Comparison of ENCODE assay signal across 7 mouse cellular contexts in genomic region chr9:13231545-13232216, GRCm38 (mm10). TPM values are rescaled to one million over a fixed set of nuclear protein-coding genes. Genes with fewer than 3 reads are reported as not detected.
DNase-seq lines count a peak whose midpoint lies in the region; ATAC-seq and TF ChIP-seq lines count a peak whose summit lies in the region.

No protein-coding gene starts in this region.

- 31% methylated on average over 5 of the region's 5 CpGs for WGBS in bone marrow, adult 2 months
- WGBS in hindbrain, embryonic 15.5 days: 17% methylated on average over 5 of the region's 5 CpGs
- 18% methylated on average over 5 of the region's 5 CpGs for WGBS in midbrain, embryonic 16.5 days

- DNase-seq in left cerebral cortex, adult 11 months (ENCODE audit: low spot score): peak; percentile 21
- no peak for DNase-seq in left cerebral cortex, adult 18-20 months (ENCODE audit: low spot score in 2 of 2)
- DNase-seq in ES-E14 (ENCODE audit: low read depth, low spot score): no peak
- DNase-seq in urinary bladder, postnatal 14 days (ENCODE audit: low spot score): no peak

- no peaks in the 10 kb centered on the region for H3K36me3 ChIP-seq in ES-E14 (ENCODE audit: control insufficient read depth, insufficient read depth, low read length, poor library complexity, severe bottlenecking)
- no peaks in the 10 kb centered on the region for H3K36me3 ChIP-seq in hindbrain, embryonic 15.5 days
- H3K36me3 ChIP-seq in midbrain, embryonic 16.5 days (ENCODE audit: control insufficient read depth, insufficient read depth, low read length): no peaks in the 10 kb centered on the region

- no peaks in the 10 kb centered on the region for H3K4me1 ChIP-seq in ES-E14 (ENCODE audit: control insufficient read depth in 2 of 2, insufficient read depth in 2 of 2, low read length in 2 of 2, poor library complexity in 1 of 2)
- no peaks in the 10 kb centered on the region for H3K4me1 ChIP-seq in bone marrow, adult 2 months (ENCODE audit: control insufficient read depth, insufficient read depth, low read length)
- no peaks in the 10 kb centered on the region for H3K4me1 ChIP-seq in hindbrain, embryonic 15.5 days (replicated peaks)
- H3K4me1 ChIP-seq in midbrain, embryonic 16.5 days (ENCODE audit: control insufficient read depth, insufficient read depth, low read length): no peaks in the 10 kb centered on the region

- no peak overlapping the region for H3K4me3 ChIP-seq in ES-E14 (ENCODE audit: insufficient read depth in 1 of 2, low read depth in 1 of 2, low read length in 2 of 2, poor library complexity in 1 of 2, severe bottlenecking in 1 of 2)
- no peak overlapping the region for H3K4me3 ChIP-seq in bone marrow, adult 2 months (replicated peaks; ENCODE audit: control insufficient read depth, low read depth, low read length)
- no peak overlapping the region for H3K4me3 ChIP-seq in hindbrain, embryonic 15.5 days
- no peak overlapping the region for H3K4me3 ChIP-seq in midbrain, embryonic 16.5 days (ENCODE audit: low read depth, low read length)

- no peaks in the 10 kb centered on the region for H3K9me3 ChIP-seq in ES-E14 (ENCODE audit: control insufficient read depth, insufficient read depth, low read depth, low read length)
- H3K9me3 ChIP-seq in hindbrain, embryonic 15.5 days: no peaks in the 10 kb centered on the region
- no peaks in the 10 kb centered on the region for H3K9me3 ChIP-seq in midbrain, embryonic 16.5 days (replicated peaks; ENCODE audit: control insufficient read depth, low read length, poor library complexity, severe bottlenecking)

- H3K27me3 ChIP-seq in hindbrain, embryonic 15.5 days: no peaks in the 10 kb centered on the region
- H3K27me3 ChIP-seq in midbrain, embryonic 16.5 days (ENCODE audit: control insufficient read depth, insufficient read depth, low read depth, low read length): no peaks in the 10 kb centered on the region

- peak; percentile 56 for TF ChIP-seq CTCF in bone marrow, adult 2 months (IDR thresholded peaks at IDR 0.05; ENCODE audit: control insufficient read depth, insufficient read depth, low read length)

- TF ChIP-seq POLR2A in bone marrow, adult 2 months (IDR thresholded peaks at IDR 0.05; ENCODE audit: borderline replicate concordance, control insufficient read depth, low read depth, low read length): no peak

- H3K27ac ChIP-seq in ES-E14 (ENCODE audit: insufficient read depth, low read depth, low read length, poor library complexity, severe bottlenecking): no peak overlapping the region
- H3K27ac ChIP-seq in bone marrow, adult 2 months (ENCODE audit: control insufficient read depth, insufficient read depth, low read depth, low read length, poor library complexity): no peak overlapping the region
- H3K27ac ChIP-seq in hindbrain, embryonic 15.5 days (replicated peaks): no peak overlapping the region
- H3K27ac ChIP-seq in midbrain, embryonic 16.5 days (ENCODE audit: low read length): no peak overlapping the region

- in situ Hi-C loops in ES-E14 (cut with MboI; ENCODE audit: low sequenced_read_pairs in 2 of 2, unreplicated experiment in 2 of 2): loop anchor here in 1 of 2 experiments (10.0 kb wide), 1 partner anchor 483 kb away; no protein-coding TSS in a partner anchor

- 0 out of 2 replicates have a peak overlapping the region, but pooled peaks have one; percentile 14 for H3K4me2 ChIP-seq in hindbrain, embryonic 15.5 days
- no peak overlapping the region for H3K4me2 ChIP-seq in midbrain, embryonic 16.5 days (ENCODE audit: low read length)

- H3K9ac ChIP-seq in ES-E14 (ENCODE audit: insufficient read depth, low read depth, low read length, poor library complexity, severe bottlenecking): no peak overlapping the region
- no peak overlapping the region for H3K9ac ChIP-seq in hindbrain, embryonic 15.5 days
- H3K9ac ChIP-seq in midbrain, embryonic 16.5 days (ENCODE audit: low read depth, low read length): no peak overlapping the region

- ATAC-seq in hindbrain, embryonic 15.5 days (ENCODE audit: low FRiP score, low read depth): peak; percentile 73; the same call in 1 of the 2 replicates
- ATAC-seq in midbrain, embryonic 16.5 days: peak; percentile 84; the same call in 1 of the 2 replicates

TF ChIP-seq in ES-E14, 5 proteins besides CTCF, POLR2A, EP300 and RAD21:
- no peak for TF ChIP-seq CHD2 (IDR thresholded peaks at IDR 0.05; ENCODE audit: low read depth, low read length)
- TF ChIP-seq ZC3H11A (IDR thresholded peaks at IDR 0.05; ENCODE audit: borderline replicate concordance, low read depth, low read length): peak; percentile 95; the same call in 1 of the 2 replicates
- TF ChIP-seq ZNF384 (IDR thresholded peaks at IDR 0.05; ENCODE audit: low read depth, low read length): peak; percentile 84
- TF ChIP-seq MAFK (IDR thresholded peaks at IDR 0.05; ENCODE audit: insufficient read depth, low read depth, low read length): peak; percentile 48; the same call in 1 of the 2 replicates
- TF ChIP-seq HCFC1 (IDR thresholded peaks at IDR 0.05; ENCODE audit: borderline replicate concordance, insufficient read depth, low read length): no peak

RNA-seq across cellular contexts. Expression of gene Jrkl, which starts 13.9 kb away (rescaled TPM):
- total RNA-seq in left cerebral cortex, adult 18-20 months (2021): 1 to 10 TPM; 8.6 to 9.9 TPM
- total RNA-seq in ES-E14 (2012; rRNA removed): 2.3 and 2.8 TPM in 2 replicates
- polyA plus RNA-seq in bone marrow, adult 2 months (2011; ENCODE audit: insufficient read depth, insufficient read length, low replicate concordance, missing spikeins): 2.8 and 2.9 TPM in 2 replicates
- 10.4 TPM in 2 replicates for polyA plus RNA-seq in hindbrain, embryonic 15.5 days (2015; fragmentation: Nextera tagmentation; extraction: Ambion mirVana)
- polyA plus RNA-seq in midbrain, embryonic 16.5 days (2015; fragmentation: Nextera tagmentation; extraction: Ambion mirVana): 11.0 and 13.6 TPM in 2 replicates

RNA-seq across cellular contexts. Expression of gene Ccdc82, which starts 15.1 kb away (rescaled TPM):
- total RNA-seq in left cerebral cortex, adult 18-20 months (2021): 10 to 100 TPM; 18.7 to 20.2 TPM
- total RNA-seq in ES-E14 (2012; rRNA removed): 1.1 and 1.6 TPM in 2 replicates
- polyA plus RNA-seq in bone marrow, adult 2 months (2011; ENCODE audit: insufficient read depth, insufficient read length, low replicate concordance, missing spikeins): 18.8 and 22.8 TPM in 2 replicates
- polyA plus RNA-seq in hindbrain, embryonic 15.5 days (2015; fragmentation: Nextera tagmentation; extraction: Ambion mirVana): 13.1 and 13.6 TPM in 2 replicates
- 15.0 and 15.1 TPM in 2 replicates for polyA plus RNA-seq in midbrain, embryonic 16.5 days (2015; fragmentation: Nextera tagmentation; extraction: Ambion mirVana)
